Mouse (Mus musculus): ENCODE data around the gene Shc1.

- TF ChIP-seq POLR2A (IDR thresholded peaks at IDR 0.05; ENCODE audit: control insufficient read depth in 1 of 2, insufficient read depth in 1 of 2, low read depth in 1 of 2, low read length in 2 of 2, poor library complexity in 1 of 2) (no peak), USF2 (IDR thresholded peaks at IDR 0.05; ENCODE audit: borderline replicate concordance in 1 of 2, insufficient read depth in 1 of 2, low read depth in 1 of 2, low read length in 2 of 2) (no peak), USF1 (IDR thresholded peaks at IDR 0.05; ENCODE audit: low read depth, low read length) (no peak), E2F4 (IDR thresholded peaks at IDR 0.05; ENCODE audit: borderline replicate concordance, low read depth, low read length) (no peak), ZC3H11A (IDR thresholded peaks at IDR 0.05; ENCODE audit: low read depth, low read length) (no peak), CTCF (IDR thresholded peaks at IDR 0.05 in 2 of 3, conservative IDR thresholded peaks at IDR 0.05 in 1 of 3; ENCODE audit: control insufficient read depth in 1 of 3, insufficient read depth in 1 of 3, low read depth in 2 of 3, low read length in 3 of 3, poor library complexity in 1 of 3, severe bottlenecking in 1 of 3) (no peak), UBTF (IDR thresholded peaks at IDR 0.05; ENCODE audit: borderline replicate concordance, insufficient read depth, low read depth, low read length) (no peak), TCF12 (IDR thresholded peaks at IDR 0.05; ENCODE audit: low read depth, low read length) (no peak), GATA1 (IDR thresholded peaks at IDR 0.05; ENCODE audit: low read depth, low read length) (no peak), EP300 (IDR thresholded peaks at IDR 0.05; ENCODE audit: low read depth in 1 of 2, low read length in 2 of 2) (no peak), HCFC1 (IDR thresholded peaks at IDR 0.05; ENCODE audit: low read depth, low read length) (no peak)
Observed at GRCm38 (mm10) chr3:89432606-89433005, 14.4 kb downstream of the Shc1 start.

All from MEL (cell line).